Mouse (Mus musculus) midbrain, embryonic 15.5 days (tissue): ENCODE results near the gene Clcf1. TPM values are rescaled to one million over a fixed set of nuclear protein-coding genes. Genes with fewer than 3 reads are reported as not detected.

Experiments used
- ATAC-seq: fragments of 200-750 bp; cut with Nextera tagmentation; replicated peaks from 2 replicates; pipeline ENCODE4 v1.8.0; 2017; ENCODE audit warnings: moderate TSS enrichment
- H3K27ac ChIP-seq: fragments of 300-500 bp; sonication (generic); 2 replicates; pipeline ENCODE4 v1.5.1; 2015; ENCODE audit warnings: mild to moderate bottlenecking, inconsistent platforms
- H3K27me3 ChIP-seq: fragments of 300-500 bp; sonication (generic); replicated peaks from 2 replicates; pipeline ENCODE4 v1.6.1; 2015; ENCODE audit warnings: inconsistent platforms
- H3K36me3 ChIP-seq: fragments of 300-500 bp; sonication (generic); replicated peaks from 2 replicates; pipeline ENCODE4 v1.6.1; 2015; ENCODE audit warnings: inconsistent platforms
- H3K4me1 ChIP-seq: fragments of 300-500 bp; sonication (generic); 2 replicates; pipeline ENCODE4 v1.6.1; 2015; ENCODE audit warnings: inconsistent platforms
- H3K4me2 ChIP-seq: fragments of 300-500 bp; sonication (generic); 2 replicates; pipeline ENCODE4 v1.6.1; 2015; ENCODE audit warnings: inconsistent platforms, mild to moderate bottlenecking, moderate library complexity
- H3K4me3 ChIP-seq: fragments of 300-500 bp; sonication (generic); 2 replicates; pipeline ENCODE4 v1.5.1; 2015; ENCODE audit warnings: mild to moderate bottlenecking, inconsistent platforms
- H3K9ac ChIP-seq: fragments of 300-500 bp; sonication (generic); 2 replicates; pipeline ENCODE4 v1.6.1; 2015; ENCODE audit warnings: mild to moderate bottlenecking, inconsistent platforms
- H3K9me3 ChIP-seq: fragments of 300-500 bp; sonication (generic); 2 replicates; pipeline ENCODE4 v1.6.1; 2016; ENCODE audit warnings: inconsistent platforms
- WGBS: fragments of 180-500 bp; shearing (Covaris S2); methylation state at CpG from one replicate; pipeline ENCODE4 v1.1.7; 2015; ENCODE audit warnings: mixed read lengths; 5-methylcytosine and 5-hydroxymethylcytosine counted together
- microRNA-seq: library from miRNA; unstranded; fragments of <30 nt; microRNA quantifications from one replicate; pipeline ENCODE4, GENCODE M21; 2016
- polyA plus RNA-seq: library from polyadenylated mRNA; unstranded; fragments of >200 nt; fragmentation: Nextera tagmentation; extraction: Ambion mirVana; gene quantifications from 2 replicates; pipeline ENCODE4 v1.2.1, GENCODE M21; 2015

Gene Clcf1
- polyA plus RNA-seq, 1 experiment from 2014 or later: 0.79 TPM

GRCm38 (mm10) chr19:4268566-4269361 is 54.7 kb downstream of the Clcf1 start, which contains the start of gene Ssh3:
Ssh3 (minus strand) TSS chr19:4269180.
- 8% methylated on average over 46 of the region's 46 CpGs for WGBS
- H3K36me3 ChIP-seq: no peaks in the 10 kb centered on the region
- H3K9ac ChIP-seq: 0 out of 2 replicates have a peak within 1 kb of the TSS, but pooled peaks have one; percentile 12
- H3K9me3 ChIP-seq: no peaks in the 10 kb centered on the region
- H3K27me3 ChIP-seq: peaks cover 13% of the 10 kb centered on the region
- no peak within 1 kb of the TSS for H3K27ac ChIP-seq
- H3K4me1 ChIP-seq: peaks cover 7% of the 10 kb centered on the region
- peak within 1 kb of the TSS; percentile 47 for H3K4me2 ChIP-seq
- H3K4me3 ChIP-seq: peak within 1 kb of the TSS; percentile 29
- ATAC-seq: peak; percentile 68

- Histone ChIP-seq H3K9me3 (no peaks in the 10 kb centered on the region), H3K4me2 (no peak overlapping the region), H3K4me1 (peaks cover 7% of the 10 kb centered on the region), H3K4me3 (no peak overlapping the region), H3K27me3 (peaks cover 13% of the 10 kb centered on the region), H3K9ac (no peak overlapping the region), H3K27ac (no peak overlapping the region), H3K36me3 (no peaks in the 10 kb centered on the region)
- ATAC-seq: no peak
- 69% methylated on average over 6 of the region's 6 CpGs for WGBS
Observed at GRCm38 (mm10) chr19:4270187-4270586, 56.1 kb downstream of the Clcf1 start.

- Histone ChIP-seq H3K9ac (no peak overlapping the region), H3K4me3 (no peak overlapping the region), H3K4me1 (peaks cover 7% of the 10 kb centered on the region), H3K27ac (no peak overlapping the region), H3K9me3 (no peaks in the 10 kb centered on the region), H3K36me3 (peaks cover 3% of the 10 kb centered on the region; the same call in 1 of the 2 replicates), H3K27me3 (peaks cover 13% of the 10 kb centered on the region), H3K4me2 (no peak overlapping the region)
- WGBS: 92% methylated on average over 11 of the region's 11 CpGs
- no peak for ATAC-seq
Observed at GRCm38 (mm10) chr19:4270972-4271371, 56.9 kb downstream of the Clcf1 start.

Small RNA genes within 50 kb of the gene (microRNA-seq; reads per million reads assigned to microRNA genes)
- not detected for gene Gm26115
- gene Mir6985: 0.92 reads per million

Other genes with a start within 250 kb of the Clcf1 start
- gene Aldh3b2, start 241.9 kb upstream of the Clcf1 start, polyA plus RNA-seq: 0.43 and 0.67 TPM in 2 replicates
- 1.7 and 2.2 TPM in 2 replicates for gene Acy3, start 227.7 kb upstream of the Clcf1 start, polyA plus RNA-seq
- gene Tbx10, start 221.5 kb upstream of the Clcf1 start, polyA plus RNA-seq: not detected in 2 replicates
- gene Nudt8, start 213.7 kb upstream of the Clcf1 start, polyA plus RNA-seq: 30.6 and 33.4 TPM in 2 replicates
- gene Gm49405, start 213.6 kb upstream of the Clcf1 start, polyA plus RNA-seq: 6.5 and 8.3 TPM in 2 replicates
- 8.4 and 12.1 TPM in 2 replicates for gene Doc2g, start 210.9 kb upstream of the Clcf1 start, polyA plus RNA-seq
- 229 and 239 TPM in 2 replicates for gene Ndufv1, start 201.4 kb upstream of the Clcf1 start, polyA plus RNA-seq
- 513 and 520 TPM in 2 replicates for gene Gstp1, start 176.3 kb upstream of the Clcf1 start, polyA plus RNA-seq
- 2.7 and 5.6 TPM in 2 replicates for gene Gstp2, start 168.2 kb upstream of the Clcf1 start, polyA plus RNA-seq
- not detected in 2 replicates for gene Gstp3, start 154.7 kb upstream of the Clcf1 start, polyA plus RNA-seq
- 0.22 TPM in 1 of 2 replicates, not detected in the other for gene Cabp2, start 132.7 kb upstream of the Clcf1 start, polyA plus RNA-seq
- gene Cdk2ap2, start 117.1 kb upstream of the Clcf1 start, polyA plus RNA-seq: 92.3 and 92.9 TPM in 2 replicates
- gene Pitpnm1, start 114.2 kb upstream of the Clcf1 start, polyA plus RNA-seq: 97.7 and 102 TPM in 2 replicates
- 99.5 and 101 TPM in 2 replicates for gene Aip, start 88.4 kb upstream of the Clcf1 start, polyA plus RNA-seq
- gene Gpr152, start 74.5 kb upstream of the Clcf1 start, polyA plus RNA-seq: 0.04 TPM in 1 of 2 replicates, not detected in the other
- gene Cabp4, start 70.2 kb upstream of the Clcf1 start, polyA plus RNA-seq: 0.22 and 0.28 TPM in 2 replicates
- gene Coro1b, start 65.6 kb upstream of the Clcf1 start, polyA plus RNA-seq: 127 and 139 TPM in 2 replicates
- gene Ptprcap, start 60.6 kb upstream of the Clcf1 start, polyA plus RNA-seq: 0.26 and 0.96 TPM in 2 replicates
- 60.1 and 60.7 TPM in 2 replicates for gene Rps6kb2, start 50.9 kb upstream of the Clcf1 start, polyA plus RNA-seq
- 5.9 and 6.9 TPM in 2 replicates for gene Carns1, start 38.8 kb upstream of the Clcf1 start, polyA plus RNA-seq
- gene Tbc1d10c, start 23.0 kb upstream of the Clcf1 start, polyA plus RNA-seq: 0.38 and 0.93 TPM in 2 replicates
- gene Ppp1ca, start 22.2 kb upstream of the Clcf1 start, polyA plus RNA-seq: 537 and 571 TPM in 2 replicates
- 23.7 and 24.9 TPM in 2 replicates for gene Rad9a, start 12.6 kb upstream of the Clcf1 start, polyA plus RNA-seq
- gene AC109138.7, start 119 bp downstream of the Clcf1 start, polyA plus RNA-seq: not detected in 2 replicates
- gene Pold4, start 17.7 kb downstream of the Clcf1 start, polyA plus RNA-seq: 20.4 and 20.6 TPM in 2 replicates
- gene Ssh3, start 54.9 kb downstream of the Clcf1 start, polyA plus RNA-seq: 12.2 and 16.2 TPM in 2 replicates
- 53.9 and 57.1 TPM in 2 replicates for gene Ankrd13d, start 68.9 kb downstream of the Clcf1 start, polyA plus RNA-seq
- 28.2 and 29.6 TPM in 2 replicates for gene Grk2, start 92.0 kb downstream of the Clcf1 start, polyA plus RNA-seq
- gene Kdm2a, start 184.0 kb downstream of the Clcf1 start, polyA plus RNA-seq: 37.0 and 38.8 TPM in 2 replicates
- gene Rhod, start 225.2 kb downstream of the Clcf1 start, polyA plus RNA-seq: 5.1 and 5.5 TPM in 2 replicates